In genomic region chr11:34072309-34072708, GRCm38 (mm10) we compare ENCODE assay signal across 12 mouse cellular contexts. TPM values are rescaled to one million over a fixed set of nuclear protein-coding genes. Genes with fewer than 3 reads are reported as not detected.
DNase-seq lines count a peak whose midpoint lies in the region; ATAC-seq and TF ChIP-seq lines count a peak whose summit lies in the region.
"Had no signal": no experiment of that assay in that cellular context is flagged by ENCODE, and none has a peak within 500 bp of the region (broad histone marks: within the 10 kb centered on the region; RNA-seq: fewer than 3 reads in every experiment).

No protein-coding gene starts in this region.

- H3K4me1 ChIP-seq in G1E (ENCODE audit: insufficient read depth, low read depth, low read length), result peaks cover 56% of the 10 kb centered on the region
- H3K4me1 ChIP-seq: midbrain, embryonic 10.5 days had no signal

- peaks cover 27% of the 10 kb centered on the region for H3K79me2 ChIP-seq in macrophage (ENCODE audit: inconsistent target)

- DNase-seq in embryo, embryonic 11 days, result peak; percentile 11
- DNase-seq in embryo, embryonic 10.5 days (ENCODE audit: low spot score), result no peak
- DNase-seq in G1E (ENCODE audit: low spot score) (peak; percentile 25), liver (peak; percentile 17)
- no peak for DNase-seq in adrenal gland, postnatal 4 days (ENCODE audit: low spot score in 2 of 2)
- no peak for DNase-seq in kidney, postnatal 14 days
- DNase-seq: thymus, postnatal 4 days had no signal

- WGBS in macrophage (ENCODE audit: missing documents), result 0% methylated on average over 3 of the region's 4 CpGs

- H3K36me3 ChIP-seq in G1E (replicated peaks) (peaks cover 91% of the 10 kb centered on the region), macrophage (ENCODE audit: inconsistent target) (peaks cover 77% of the 10 kb centered on the region)
- H3K36me3 ChIP-seq: hindbrain, embryonic 12.5 days; midbrain, embryonic 10.5 days had no signal

- no peak for TF ChIP-seq CTCF in G1E (IDR thresholded peaks at IDR 0.05; ENCODE audit: low read depth, low read length)

- H3K27ac ChIP-seq in macrophage, result peak overlapping the region; percentile 67
- H3K27ac ChIP-seq: hindbrain, embryonic 12.5 days; midbrain, embryonic 10.5 days had no signal

- H3K4me3 ChIP-seq in G1E (ENCODE audit: low read depth, low read length), result no peak overlapping the region
- H3K4me3 ChIP-seq in macrophage (ENCODE audit: inconsistent target), result no peak overlapping the region
- H3K4me3 ChIP-seq: hindbrain, embryonic 12.5 days; midbrain, embryonic 10.5 days had no signal

- H3K9me3 ChIP-seq in G1E (replicated peaks), result peaks cover 9% of the 10 kb centered on the region
- H3K9me3 ChIP-seq: hindbrain, embryonic 12.5 days; midbrain, embryonic 10.5 days had no signal

- no peaks in the 10 kb centered on the region for H3K27me3 ChIP-seq in G1E (ENCODE audit: insufficient read depth, low read length)
- H3K27me3 ChIP-seq: hindbrain, embryonic 12.5 days had no signal

- ATAC-seq in G1E (ENCODE audit: extremely low read depth, insufficient number of reproducible peaks, low FRiP score, poor library complexity, severe bottlenecking), result peak; percentile 66
- ATAC-seq in cerebellum, adult (ENCODE audit: insufficient number of reproducible peaks, low FRiP score, low TSS enrichment), result no peak
- ATAC-seq: activated CD4-positive, CD25-positive, alpha-beta regulatory T cell, adult 4 months had no signal

RNA-seq across cellular contexts. Expression of gene Lcp2, which starts 25.6 kb away (rescaled TPM):
- total RNA-seq in G1E (2014; fragmentation: Nextera tagmentation) (104 and 109 TPM in 2 replicates), G1E (2017) (43.1 and 48.3 TPM in 2 replicates)
- polyA plus RNA-seq in G1E (2012) (44.8 and 52.2 TPM in 2 replicates), macrophage (2018) (82.2 to 128 TPM (median 93.6 TPM) in 3 replicates)
- total RNA-seq in macrophage (2018; cell fraction: chromatin; rRNA removed), result 1,000 to 10,000 TPM in 1 of 26 experiments, 100 to 1,000 TPM in 25; 164 to 1,019 (median 482) TPM
- 100 to 1,000 TPM in 18 of 26 experiments, 10 to 100 TPM in 8; 66.7 to 415 (median 156) TPM for total RNA-seq in macrophage (2018; cell fraction: cytosol; rRNA removed)
- 100 to 1,000 TPM; 109 to 703 (median 344) TPM for total RNA-seq in macrophage (2018; cell fraction: nucleus; rRNA removed)
- total RNA-seq in adrenal gland, postnatal 4 days (2021), result 1 to 10 TPM; 3.7 to 4.7 TPM

RNA-seq across cellular contexts. Expression of gene 4930469K13Rik, which starts 26.0 kb away (rescaled TPM):
- total RNA-seq in G1E (2014; fragmentation: Nextera tagmentation), result not detected in 2 replicates
- 0.17 TPM in 1 of 2 replicates, not detected in the other for total RNA-seq in G1E (2017)
- polyA plus RNA-seq in G1E (2012), result not detected in 2 replicates
- total RNA-seq in macrophage (2018; cell fraction: chromatin; rRNA removed), result not detected
- not detected for total RNA-seq in macrophage (2018; cell fraction: cytosol; rRNA removed)
- total RNA-seq in macrophage (2018; cell fraction: nucleus; rRNA removed), result 1 to 10 TPM in 1 of 26 experiments, not detected in 25; 2.6 TPM
- polyA plus RNA-seq in macrophage (2018), result not detected in 3 replicates
- not detected for total RNA-seq in adrenal gland, postnatal 4 days (2021)
- polyA plus RNA-seq: midbrain, embryonic 10.5 days had no signal

Comparison
In these comparisons a context has a peak if more than half of its experiments do, and no peak if none do; other contexts are left out.
1. DNase-seq: peak in embryo, embryonic 11 days (single experiment), G1E (single experiment) and liver (single experiment); none in embryo, embryonic 10.5 days (single experiment), adrenal gland, postnatal 4 days (0 of 2) and kidney, postnatal 14 days (single experiment).
2. RNA of gene Lcp2, which starts 25.6 kb away (total RNA-seq): 43.1 to 109 TPM in G1E; 3.7 to 4.7 TPM in adrenal gland, postnatal 4 days; every median in the first group is over 4 times any median in the second.